Mouse (Mus musculus): ENCODE data around the gene Gm3336. TPM values are rescaled to one million over a fixed set of nuclear protein-coding genes. Genes with fewer than 3 reads are reported as not detected.

The Gm3336 gene
- total RNA-seq, 2 experiments from 2014 or later: not detected

DNA sequence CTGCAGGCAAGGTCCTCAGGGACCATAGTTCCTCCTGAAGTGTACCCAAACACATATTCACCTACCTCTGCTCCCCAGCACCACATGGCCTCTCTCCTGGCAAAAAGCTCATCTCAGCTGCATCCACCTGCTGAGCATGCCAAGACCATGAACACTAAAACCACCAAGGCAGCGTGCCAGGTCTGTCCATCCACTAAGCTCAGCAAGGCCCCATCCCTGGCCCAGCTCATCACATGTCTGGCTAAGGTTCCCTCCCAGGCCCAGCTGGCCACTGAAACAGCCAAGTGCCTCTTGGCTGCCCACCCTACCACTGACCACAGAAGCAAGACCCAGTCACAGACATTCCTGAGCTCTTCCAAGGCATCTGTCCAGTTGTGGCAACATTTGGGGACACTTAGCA lies 8.0 kb upstream of the Gm3336 start:
- no peak for ATAC-seq (replicated peaks; ENCODE audit: low FRiP score, low TSS enrichment, poor library complexity, severe bottlenecking)

DNA sequence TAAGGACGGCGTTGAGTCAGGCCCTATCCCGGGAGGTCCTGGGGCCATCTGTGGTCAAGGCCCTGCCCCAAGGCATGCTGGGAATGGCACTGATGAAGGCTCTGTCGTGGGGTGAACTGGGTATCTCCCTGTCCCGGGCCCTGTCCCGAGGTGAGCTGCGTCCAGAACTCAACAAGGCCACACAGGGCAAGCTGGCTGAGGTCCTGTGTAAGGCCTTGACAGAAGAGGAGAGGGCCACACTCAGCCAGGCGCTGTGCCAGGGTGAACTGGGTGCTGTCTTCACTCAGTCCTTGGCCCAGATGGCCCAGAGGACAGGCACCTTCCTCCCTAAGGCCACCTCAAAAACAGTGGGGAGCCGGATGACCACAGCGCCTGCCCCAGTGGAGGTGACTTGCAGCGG lies 7.3 kb upstream of the Gm3336 start:
- ATAC-seq (replicated peaks; ENCODE audit: low FRiP score, low TSS enrichment, poor library complexity, severe bottlenecking): no peak

DNA sequence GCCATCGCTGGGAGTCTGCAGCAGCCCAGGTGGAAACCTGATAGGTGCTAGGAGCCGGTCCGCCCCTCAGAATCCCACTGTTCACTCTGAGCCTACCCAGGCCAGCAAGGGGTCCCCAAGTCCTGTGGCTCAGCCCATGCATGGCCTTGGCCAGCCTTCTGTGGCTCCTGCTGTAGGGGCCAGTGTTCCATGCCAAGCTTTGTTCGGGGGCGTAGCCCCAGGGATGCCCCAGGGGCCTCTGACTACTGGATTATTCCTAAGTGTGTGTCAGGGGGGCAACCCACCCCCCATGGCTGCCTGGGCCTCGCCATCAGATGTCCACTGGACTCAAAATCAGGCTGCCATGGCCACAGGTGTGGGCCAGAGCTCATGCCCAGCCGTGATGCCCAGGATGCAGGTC lies 4.4 kb upstream of the Gm3336 start:
- no peak for ATAC-seq (replicated peaks; ENCODE audit: low FRiP score, low TSS enrichment, poor library complexity, severe bottlenecking)

DNA sequence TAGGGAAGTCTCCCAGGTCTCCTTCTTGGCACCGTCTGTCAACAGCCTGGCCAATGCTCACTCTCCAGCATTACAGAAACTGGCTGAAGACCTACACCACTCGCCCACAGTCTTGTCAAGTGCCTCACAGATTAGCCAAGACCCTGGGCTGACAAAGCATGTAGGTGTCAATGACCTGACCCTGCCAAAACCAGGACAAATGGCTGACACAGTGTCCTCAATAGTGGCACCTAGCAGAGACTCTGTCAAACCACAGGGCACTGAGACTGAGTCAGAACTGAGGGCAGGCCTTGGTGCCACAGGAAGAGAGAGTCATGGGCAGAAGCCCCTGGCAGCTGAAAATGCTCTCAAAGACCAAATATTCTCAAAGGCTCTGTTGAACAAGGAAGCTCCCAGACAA lies 3.3 kb upstream of the Gm3336 start:
- ATAC-seq (replicated peaks; ENCODE audit: low FRiP score, low TSS enrichment, poor library complexity, severe bottlenecking): no peak

DNA sequence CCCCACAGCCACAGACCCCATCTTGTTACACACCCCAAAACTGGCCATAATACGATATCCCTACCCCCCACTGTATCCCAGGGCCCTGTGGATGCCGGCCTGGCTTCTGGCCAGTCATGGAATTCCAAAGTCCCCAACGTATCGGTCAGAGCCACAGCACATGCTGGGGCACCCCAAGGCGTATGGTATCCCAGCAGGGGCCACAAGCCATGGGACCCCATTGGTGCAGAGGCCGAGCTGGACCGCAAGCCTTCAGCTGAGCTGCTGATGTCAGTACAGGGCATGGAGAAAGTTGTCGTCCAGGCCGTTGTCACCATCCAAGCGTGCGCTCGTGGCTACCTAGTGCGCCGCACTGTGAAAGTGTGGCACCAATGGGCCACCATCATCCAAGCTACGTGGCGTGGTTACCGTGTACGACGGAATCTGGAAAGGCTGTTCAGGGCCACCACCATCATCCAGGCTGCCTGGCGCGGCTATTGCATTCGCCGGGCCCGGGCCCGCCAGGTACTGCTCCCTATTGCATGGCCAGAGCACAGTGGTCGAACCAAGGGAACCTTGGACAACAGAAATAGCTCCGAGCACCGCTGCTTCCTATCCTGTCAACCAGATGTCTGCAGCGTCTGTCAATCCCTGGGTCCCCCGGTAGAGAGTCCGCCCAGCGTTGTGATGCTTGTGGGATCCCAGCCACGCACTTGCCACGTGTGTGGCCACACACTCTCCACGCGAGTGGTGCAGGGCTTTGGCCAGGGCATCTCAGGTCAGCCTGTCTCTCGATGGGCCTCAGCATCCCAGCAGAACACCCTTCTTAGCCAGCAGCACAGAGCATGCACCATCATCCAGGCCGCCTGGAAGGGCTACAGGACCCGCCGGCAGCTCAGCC lies 1.6 kb upstream of the Gm3336 start:
- ATAC-seq (replicated peaks; ENCODE audit: low FRiP score, low TSS enrichment, poor library complexity, severe bottlenecking): no peak

DNA sequence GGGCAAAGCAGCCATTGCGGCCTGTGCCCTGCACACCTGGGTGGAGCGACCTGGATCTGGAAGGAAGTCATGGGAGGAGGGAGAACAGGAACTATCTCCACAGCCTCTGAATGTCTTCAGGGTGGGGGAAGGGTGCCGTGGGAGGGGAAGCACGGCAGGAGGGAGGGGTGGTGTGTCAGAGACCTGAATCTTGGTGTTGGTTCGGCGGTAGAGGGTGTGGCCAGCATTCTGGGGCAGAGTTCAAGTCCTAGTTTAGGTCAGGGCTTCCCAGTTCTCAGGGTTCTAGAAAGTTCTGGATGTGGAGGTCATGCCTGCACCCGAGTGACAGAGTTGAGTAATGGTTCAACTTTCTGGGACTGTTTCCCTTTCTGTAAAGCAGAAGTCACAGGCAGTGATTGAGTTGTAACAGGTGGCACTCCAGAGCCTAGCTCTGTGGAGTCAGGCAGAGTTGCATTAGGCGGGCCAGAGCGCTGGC lies 1.5 kb downstream of the Gm3336 start:
- no peak for ATAC-seq (replicated peaks; ENCODE audit: low FRiP score, low TSS enrichment, poor library complexity, severe bottlenecking)

DNA sequence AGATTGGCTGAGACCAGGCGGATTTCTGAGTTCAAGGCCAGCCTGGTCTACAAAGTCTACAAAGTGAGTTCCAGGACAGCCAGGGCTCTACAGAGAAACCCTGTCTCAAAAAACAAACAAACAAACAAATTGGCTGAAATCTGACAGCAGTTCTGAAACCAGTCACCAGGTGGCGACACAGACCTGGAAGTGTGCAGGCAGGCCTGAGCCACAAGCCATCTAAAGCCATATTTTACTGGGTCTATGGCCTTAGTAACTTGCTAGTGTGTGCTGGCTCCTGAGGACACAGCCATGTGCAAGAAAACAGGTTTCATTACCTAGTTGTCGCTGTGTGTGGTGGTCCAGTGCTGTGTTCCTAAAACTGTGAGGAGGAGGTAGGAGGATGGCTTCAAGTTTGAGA lies 2.4 kb downstream of the Gm3336 start:
- ATAC-seq (replicated peaks; ENCODE audit: low FRiP score, low TSS enrichment, poor library complexity, severe bottlenecking): peak; percentile 57

DNA sequence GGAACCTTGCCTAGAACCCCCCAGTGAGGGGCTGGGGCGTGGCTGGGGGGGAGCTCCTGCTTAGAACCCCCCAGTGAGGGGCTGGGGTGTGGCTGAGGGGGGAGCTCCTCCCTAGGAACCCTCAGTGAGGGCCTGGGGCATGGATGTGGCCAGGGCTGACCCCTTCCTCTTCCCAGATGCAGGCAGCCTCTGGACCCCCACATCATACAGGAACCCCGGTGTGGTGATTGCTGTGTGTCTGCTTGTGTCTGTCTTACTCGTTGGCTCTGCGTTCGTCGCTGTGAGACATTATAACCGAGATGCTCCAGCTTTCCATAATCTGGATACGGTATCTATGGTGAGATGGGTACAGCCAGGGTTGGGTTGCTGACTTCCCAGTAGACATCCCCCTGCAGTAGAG lies 3.3 kb downstream of the Gm3336 start:
- no peak for ATAC-seq (replicated peaks; ENCODE audit: low FRiP score, low TSS enrichment, poor library complexity, severe bottlenecking)

DNA sequence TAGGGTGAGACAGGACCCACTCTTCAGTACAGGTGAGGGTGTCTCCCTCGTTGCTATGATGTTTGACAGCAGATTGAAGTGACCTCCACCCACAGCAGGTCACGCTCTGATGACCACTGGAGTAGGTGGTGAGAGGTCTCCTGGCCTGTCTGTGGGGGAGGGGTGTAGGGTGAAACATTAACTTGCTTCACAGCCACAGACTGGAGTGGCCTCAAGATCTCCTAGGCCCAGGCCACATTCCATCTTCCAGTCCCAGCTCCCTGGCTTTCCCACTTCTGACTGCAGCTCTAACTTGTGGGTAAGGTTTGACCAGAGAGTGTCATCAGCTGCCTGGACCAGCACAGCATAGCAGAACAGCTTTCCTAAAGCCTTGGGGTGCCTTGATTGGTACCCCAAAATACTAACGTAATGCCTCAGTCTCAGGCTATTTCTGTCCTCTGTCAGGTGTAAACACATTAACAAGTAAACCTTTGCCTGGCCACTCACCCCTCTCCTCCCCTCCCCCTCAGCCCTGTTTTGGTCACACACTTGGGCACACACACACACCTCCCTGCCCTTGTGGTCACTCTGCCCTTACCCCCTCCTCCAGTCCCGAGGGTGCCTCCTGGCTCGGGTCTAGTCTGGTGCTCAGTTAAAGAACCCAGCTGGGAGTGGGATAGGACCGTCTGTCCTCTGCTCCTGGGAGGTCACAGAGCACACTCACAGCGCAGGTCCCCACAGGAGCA lies 5.3 kb downstream of the Gm3336 start, which contains the start of gene Pde4c:
Pde4c (plus strand) TSS at position 235 of the 725 bp plus-strand sequence.
- no peak for ATAC-seq (replicated peaks; ENCODE audit: low FRiP score, low TSS enrichment, poor library complexity, severe bottlenecking)

DNA sequence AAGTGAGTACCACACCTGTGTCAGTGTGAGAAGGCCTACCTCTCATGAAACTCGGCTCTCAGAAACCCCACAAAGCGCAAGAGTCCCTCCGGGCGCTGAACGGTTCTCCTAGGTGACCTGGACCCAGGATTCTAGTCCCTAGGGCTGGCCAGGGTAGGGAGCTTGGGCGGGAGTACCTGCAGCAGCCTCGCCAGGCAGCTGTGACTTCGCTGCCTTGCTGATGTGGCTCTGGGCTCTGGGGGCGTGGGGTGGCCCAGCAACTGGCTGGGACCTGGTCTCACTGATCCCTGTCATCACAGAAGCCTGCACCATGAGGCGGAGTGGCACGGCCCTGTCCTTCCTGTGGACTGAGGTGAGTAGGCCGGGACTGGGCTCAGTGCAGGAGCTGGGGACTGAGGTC lies 5.9 kb downstream of the Gm3336 start:
- ATAC-seq (replicated peaks; ENCODE audit: low FRiP score, low TSS enrichment, poor library complexity, severe bottlenecking): no peak

DNA sequence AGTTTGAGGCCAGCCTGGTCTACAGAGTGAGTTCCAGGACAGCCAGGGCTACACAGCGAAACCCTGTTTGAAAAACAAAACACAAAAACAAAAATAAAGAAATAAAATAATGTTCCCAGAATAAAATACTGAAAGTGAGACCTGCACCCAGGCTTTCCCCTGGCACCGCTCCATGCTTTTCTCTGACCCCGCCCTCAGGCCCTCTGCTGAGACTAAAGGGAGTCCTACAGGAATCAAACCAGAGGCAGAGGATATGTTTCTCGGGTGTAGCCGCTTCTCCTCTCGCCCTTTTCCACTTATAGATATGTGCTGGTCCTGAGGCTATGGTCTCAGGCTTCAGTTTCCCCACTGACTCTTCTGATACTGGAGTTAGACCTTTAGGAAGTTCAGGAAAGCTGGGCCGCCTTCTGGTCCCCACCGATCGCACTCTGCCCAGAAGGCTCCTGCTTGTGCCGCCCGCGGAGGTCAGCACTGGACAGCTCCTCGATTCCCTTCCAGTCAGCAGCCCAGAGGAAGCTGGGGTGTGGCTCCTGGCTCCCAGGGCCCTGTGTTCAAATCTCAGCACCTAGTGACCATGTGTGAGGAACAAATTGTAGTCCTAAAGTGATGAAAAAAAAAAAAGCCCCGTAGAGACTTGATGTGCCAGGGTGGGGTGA lies 7.6 kb downstream of the Gm3336 start:
- ATAC-seq (replicated peaks; ENCODE audit: low FRiP score, low TSS enrichment, poor library complexity, severe bottlenecking): no peak

DNA sequence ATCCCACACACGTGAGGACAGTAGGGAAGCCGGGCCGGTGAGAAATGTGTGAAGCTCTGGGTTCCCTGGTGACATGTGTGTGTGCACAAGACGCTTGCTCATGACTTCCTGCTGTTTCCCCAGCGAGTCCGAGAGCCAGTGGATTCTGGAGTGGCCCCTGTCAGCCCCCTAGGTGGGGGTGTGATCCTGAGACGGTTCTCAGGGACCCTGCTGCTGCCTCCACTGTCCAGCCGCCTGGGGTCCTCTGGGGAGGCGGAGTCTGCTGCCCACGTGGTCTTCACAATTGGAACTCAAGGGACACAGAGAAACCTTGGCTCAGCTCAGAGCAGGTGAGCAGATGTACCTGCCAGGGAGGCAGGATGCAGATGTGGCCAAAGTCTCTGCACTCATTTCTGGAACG lies 8.4 kb downstream of the Gm3336 start:
- ATAC-seq (replicated peaks; ENCODE audit: low FRiP score, low TSS enrichment, poor library complexity, severe bottlenecking): no peak

DNA sequence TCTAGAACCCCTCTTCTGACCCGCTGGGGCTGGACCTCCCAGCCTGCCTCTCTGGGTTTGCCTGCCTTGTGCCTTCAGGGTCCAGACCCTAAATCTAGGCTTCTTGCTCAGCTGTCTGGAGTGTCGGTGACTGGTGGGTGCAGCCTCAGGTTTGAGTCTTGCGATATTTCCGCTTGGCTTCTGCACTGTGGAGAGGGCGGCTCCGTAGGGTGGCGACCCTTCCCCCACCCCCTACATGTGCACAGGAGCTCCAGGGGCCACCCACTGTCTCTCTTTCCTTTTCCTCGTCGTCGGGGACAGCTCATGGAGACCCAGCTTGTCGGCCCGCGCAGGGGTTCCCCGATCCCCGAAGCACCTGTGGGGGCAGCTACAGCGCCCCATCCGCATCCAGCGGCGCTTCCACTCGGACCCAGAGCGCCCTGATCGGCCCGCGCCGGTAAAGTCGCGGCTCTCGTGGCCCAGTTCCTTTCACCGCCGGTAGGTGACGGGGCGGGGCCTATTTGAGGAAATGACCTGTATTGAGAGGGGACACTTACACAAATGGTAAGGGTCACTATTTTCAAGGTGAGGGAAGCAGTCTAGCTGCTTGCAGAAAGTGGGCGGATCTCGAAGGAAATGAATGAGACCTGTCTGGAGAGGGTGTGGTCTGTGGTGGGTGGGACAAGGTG lies 11.6 kb downstream of the Gm3336 start:
- ATAC-seq (replicated peaks; ENCODE audit: low FRiP score, low TSS enrichment, poor library complexity, severe bottlenecking): peak; percentile 73

DNA sequence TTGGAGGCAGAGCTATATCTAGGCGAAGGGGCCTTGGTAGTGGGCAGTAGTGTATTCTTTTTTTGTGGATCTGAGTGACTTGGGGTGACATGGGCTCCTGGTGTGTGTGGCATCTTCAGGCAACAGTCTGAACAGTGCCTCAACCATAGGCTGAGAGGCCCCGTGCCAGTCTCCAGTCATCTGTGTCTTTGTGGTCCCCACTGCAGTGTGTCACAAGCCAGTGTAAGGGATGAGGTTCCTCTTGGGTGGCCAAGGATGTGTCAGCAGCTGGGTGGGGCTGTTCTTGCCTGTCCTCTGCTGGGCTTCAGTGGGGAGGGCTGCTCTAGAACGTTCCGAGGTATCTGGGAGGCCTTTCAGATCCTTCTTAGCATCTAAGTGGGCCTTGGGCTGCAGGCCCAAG lies 12.6 kb downstream of the Gm3336 start:
- 0 out of 2 replicates have a peak, but pooled peaks have one; percentile 10 for ATAC-seq (replicated peaks; ENCODE audit: low FRiP score, low TSS enrichment, poor library complexity, severe bottlenecking)

DNA sequence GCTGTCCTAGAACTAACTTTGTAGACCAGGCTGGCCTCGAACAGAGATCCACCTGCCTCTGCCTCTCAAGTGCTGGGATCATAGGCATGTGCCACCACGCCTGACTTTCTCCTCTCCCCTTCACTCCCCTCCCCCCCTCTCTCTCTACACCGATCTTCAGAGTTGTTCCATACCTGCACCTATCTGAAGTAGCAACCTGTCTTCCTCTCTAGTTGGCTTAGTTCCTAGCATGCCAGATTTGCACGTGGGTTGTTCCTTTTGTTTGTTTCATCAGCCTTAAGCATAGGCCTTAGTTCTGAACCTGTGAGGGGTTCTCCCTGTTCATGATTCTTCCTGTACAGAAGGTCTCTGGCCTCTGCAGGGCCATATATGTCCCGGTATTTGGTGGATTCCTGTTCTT lies 19.4 kb downstream of the Gm3336 start:
- no peak for ATAC-seq (replicated peaks; ENCODE audit: low FRiP score, low TSS enrichment, poor library complexity, severe bottlenecking)

DNA sequence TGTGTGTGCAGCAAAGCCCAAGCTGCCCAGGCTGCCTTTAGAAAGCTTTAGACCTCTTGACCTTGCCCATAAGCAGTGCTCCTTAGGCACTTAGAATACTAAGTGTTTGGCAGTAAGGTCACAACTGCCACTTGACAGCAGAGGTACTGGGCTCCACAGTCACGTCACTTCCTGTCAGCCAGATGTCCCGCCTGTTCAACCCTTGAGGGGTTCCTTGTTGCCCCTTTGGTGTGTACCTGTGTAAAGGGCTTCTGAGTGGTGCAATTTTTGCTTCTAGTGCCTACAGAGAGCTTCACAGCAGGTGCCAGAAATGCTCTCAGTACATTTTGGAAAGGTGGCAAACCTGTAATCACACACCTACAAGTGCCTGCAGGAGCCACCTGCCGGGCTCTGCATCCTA lies 19.9 kb downstream of the Gm3336 start:
- no peak for ATAC-seq (replicated peaks; ENCODE audit: low FRiP score, low TSS enrichment, poor library complexity, severe bottlenecking)

DNA sequence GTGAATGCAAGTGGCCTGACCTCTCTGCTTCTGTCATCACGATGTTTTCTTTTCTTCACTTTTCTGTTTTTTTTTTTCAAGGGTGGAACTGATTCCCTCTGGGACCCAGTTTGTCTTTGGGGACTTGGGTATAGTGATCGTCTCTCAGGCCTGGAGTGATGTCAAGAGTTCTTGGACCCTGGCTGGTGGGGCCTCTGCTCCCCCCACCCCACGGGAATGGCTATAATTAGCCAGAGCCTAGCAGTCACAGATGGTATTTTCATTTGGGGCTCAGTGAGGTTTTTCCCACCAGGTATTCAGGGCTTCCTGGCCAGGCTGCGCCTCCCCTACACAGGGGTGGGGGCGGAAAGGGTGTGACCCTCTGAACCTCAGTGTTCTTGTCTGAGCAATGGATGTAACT lies 23.3 kb downstream of the Gm3336 start:
- ATAC-seq (replicated peaks; ENCODE audit: low FRiP score, low TSS enrichment, poor library complexity, severe bottlenecking): no peak

DNA sequence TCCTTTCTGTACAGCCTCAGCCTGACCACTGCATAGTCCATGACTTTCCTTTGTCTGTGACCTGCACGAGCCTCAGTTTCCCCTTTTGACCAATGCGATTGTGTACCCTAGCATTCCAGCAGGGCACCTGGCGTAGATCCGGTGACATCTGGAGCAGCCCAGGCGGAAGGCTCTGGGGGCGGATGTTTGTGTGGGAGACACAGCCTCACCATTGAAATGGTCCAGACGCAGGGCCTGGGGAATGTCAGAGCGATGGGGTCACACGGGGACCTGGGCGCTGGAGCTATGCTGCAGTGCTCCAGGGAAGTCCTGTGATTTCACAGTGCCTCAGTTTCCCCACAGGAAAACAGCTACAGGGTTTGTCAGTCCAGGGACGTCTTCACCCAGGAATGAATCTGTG lies 23.8 kb downstream of the Gm3336 start:
- no peak for ATAC-seq (replicated peaks; ENCODE audit: low FRiP score, low TSS enrichment, poor library complexity, severe bottlenecking)

DNA sequence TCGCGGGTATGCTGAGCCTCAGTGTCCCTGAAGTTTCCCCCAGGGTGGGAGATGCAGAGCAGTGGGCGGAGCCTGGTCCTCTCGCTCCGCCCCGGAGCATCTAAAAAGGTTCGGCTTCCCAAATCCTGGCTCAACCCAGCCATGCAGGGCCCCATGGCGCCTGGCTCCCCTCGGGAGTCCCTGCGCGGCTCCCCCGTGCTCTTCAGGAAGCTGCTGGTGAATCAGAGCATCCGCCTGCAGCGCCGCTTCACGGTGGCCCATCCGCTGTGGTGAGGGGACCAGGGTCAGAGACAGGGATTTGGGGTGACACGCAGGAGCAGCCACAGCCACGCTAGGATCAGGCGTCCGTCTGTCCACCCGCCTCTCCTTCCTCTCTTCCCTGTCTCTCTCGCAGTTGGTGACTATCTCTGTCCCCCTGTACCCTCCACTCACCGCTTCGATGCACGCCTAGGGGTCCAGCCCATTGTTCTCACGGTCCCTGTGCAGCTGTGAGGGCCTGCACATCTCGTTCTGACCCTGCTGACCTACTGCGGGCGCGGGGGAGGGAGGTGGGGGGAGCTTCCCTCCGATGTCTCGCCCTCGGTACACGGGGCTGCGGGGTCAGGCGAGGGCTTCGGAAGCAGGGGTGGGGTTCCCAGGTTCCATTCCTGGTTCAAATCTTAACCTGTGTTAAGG lies 24.8 kb downstream of the Gm3336 start:
- ATAC-seq (replicated peaks; ENCODE audit: low FRiP score, low TSS enrichment, poor library complexity, severe bottlenecking): no peak

Data from megakaryocyte-erythroid progenitor cell, adult 5-6 weeks (primary cell).